Mouse (Mus musculus) megakaryocyte progenitor cell, adult 5-6 weeks (primary cell): ENCODE measurements at regions not wholly inside any gene's neighbourhood (a gene's known extent, or its start where the extent isn't known, plus 50 kb on each side); places are given as distances from the start of the nearest gene placed in this dataset.

Experiments
- ATAC-seq: replicated peaks from 2 replicates; pipeline ENCODE4 v1.8.0; 2016; ENCODE audit warnings: mild to moderate bottlenecking, moderate TSS enrichment, inconsistent platforms; ENCODE audit not compliant: poor library complexity

DNA sequence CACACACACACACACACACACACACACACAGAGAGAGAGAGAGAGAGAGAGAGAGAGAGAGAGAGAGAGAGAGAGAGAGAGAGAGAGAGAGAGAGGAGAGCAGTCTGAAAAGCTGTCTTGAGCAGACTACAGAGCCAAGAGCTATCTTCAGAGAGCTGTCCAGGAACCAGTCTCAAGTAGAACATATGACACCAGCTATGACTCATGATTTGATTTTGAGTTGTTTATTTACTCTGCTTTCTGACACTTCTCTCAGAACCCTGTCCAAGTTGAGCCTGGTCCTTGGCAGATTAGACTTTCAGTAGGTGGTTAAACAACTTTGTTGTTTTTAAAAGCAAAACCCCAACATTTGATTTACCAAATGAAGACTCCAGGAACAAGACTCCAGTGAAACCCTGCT, 420.8 kb upstream of the Lcorl start:
- ATAC-seq: no peak

DNA sequence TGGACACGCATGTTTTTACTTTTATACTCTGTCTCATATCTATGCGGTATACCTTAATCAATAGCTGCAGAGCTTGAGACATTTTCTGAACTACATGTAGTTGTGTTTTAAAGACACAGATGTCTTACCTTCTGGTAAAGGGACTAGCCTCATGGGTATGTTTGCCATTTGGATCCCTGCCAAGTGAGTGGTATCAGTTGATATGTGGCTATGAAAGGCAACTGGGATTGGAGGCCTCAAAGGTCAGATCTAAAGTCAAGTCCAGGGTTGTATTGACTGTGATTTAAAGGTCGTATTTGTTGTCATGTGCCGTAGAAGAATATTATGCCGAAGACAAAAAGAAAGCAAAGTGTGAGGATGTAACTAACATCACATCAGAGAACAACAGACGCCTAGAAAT, 399.3 kb upstream of the Lcorl start:
- ATAC-seq: no peak

DNA sequence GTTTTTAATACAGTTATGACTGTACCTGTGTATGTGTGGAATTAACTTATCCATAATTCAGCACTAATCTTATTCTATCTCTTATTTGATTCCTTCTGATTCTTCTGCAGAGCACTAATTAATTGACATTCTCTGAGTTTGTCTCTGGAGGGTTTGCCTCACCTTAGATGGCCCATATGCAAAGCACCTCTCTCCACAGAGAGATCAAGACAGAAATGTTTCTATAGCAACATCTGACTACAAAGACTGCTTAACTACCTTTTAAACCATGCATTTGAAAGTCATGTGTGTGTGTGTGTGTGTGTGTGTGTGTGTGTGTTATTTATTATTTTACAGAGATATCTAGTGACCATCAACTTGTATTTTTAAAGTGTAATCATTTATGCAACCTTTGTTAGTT, 396.5 kb upstream of the Lcorl start:
- ATAC-seq: no peak

DNA sequence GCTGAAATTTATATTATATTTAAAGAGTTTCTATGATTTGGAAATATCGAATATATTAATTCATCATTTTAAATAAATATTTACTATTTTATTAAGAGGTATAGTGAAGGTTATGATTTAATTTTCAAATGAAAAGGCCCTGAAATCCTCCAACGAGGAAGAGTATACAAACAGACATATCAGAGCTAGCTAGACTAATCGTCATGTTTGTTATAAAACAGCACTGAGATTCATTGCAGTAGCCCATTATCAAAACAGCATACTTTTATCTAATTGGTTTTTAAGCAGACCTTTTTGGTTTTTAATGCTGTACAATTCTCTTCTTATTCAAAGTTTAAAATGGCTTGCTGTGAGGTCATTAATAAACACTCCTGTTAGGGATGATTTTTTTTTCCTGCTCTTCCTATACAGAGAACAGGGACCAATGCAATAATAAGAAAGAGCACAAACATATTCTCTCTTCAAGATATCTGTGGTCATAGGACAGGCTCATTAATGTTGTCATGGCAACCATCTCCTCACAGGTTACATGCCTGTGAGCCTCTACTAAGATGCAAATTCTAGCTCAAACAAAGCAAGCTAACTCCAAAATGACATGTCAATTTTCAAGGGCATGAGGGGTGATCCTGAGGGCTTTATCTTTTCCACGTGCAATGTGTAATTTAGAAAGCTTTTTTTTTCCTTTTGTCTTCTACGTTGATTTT, 378.1 kb upstream of the Lcorl start:
- ATAC-seq: no peak

DNA sequence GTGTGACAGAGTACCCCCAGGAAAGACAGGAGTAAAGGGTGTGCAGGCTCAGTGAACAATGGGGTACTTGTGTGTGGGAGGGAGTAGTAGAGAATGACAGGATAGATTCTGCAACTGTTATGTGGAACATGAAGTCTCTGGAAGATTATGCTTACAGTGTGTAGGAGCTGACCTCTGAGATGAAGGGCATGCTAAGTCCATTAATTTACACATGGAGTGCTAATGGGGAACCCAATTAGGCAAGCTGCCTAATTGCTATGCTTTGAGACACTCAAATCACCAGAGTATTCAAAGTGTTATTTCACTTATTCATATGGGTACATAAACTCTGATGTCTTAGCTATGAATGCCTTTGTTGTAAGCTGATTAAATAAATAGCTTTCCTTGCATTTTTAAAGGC, 375.4 kb upstream of the Lcorl start:
- ATAC-seq: no peak

DNA sequence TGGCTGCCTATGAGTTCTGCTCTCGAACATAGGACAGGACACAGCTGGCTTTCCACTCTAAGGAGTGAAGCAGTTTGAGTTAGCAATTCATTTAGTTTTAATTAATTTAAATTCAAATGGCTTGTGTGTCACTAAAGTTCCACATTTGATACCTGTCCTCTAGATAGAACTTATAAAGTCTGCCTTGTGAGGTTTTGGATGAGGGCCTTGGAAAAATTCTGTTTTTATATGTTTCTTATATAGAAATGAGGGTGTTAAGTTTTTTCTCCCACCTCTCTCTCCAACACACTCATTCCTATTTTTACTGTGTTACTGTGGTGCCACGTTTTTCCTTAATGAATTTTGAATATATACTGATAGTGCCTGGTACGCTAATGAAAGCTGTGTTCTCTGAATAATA, 371.3 kb upstream of the Lcorl start:
- no peak for ATAC-seq

DNA sequence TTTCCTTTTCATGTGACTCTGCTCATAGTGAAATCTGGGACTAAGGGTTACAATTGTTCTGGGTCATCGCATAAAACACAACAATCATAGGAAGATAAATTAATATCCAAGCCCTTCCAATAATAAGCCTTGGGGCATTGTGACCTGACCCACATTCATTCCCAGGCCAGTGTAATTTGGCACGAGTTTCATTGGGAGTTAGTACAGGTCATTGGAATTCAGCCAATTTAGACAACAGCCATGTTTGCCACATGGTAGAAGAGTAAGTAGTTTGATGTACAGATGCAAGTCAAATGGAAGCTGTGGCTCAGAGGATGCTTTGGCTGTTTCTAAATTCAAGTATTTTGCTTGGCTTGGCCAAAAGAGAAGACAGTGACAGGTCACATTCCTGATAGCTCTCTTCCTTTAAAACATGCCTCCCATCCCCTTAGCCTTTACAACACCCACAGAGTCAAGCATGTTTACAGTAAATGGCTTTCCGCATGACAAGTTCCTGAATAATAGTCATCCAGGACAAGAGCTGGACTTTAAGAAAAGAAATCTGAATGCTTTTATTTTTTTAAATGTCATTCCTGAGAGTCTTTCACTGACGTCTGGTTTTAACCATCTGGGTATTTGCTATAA, 355.5 kb upstream of the Lcorl start:
- ATAC-seq: no peak

DNA sequence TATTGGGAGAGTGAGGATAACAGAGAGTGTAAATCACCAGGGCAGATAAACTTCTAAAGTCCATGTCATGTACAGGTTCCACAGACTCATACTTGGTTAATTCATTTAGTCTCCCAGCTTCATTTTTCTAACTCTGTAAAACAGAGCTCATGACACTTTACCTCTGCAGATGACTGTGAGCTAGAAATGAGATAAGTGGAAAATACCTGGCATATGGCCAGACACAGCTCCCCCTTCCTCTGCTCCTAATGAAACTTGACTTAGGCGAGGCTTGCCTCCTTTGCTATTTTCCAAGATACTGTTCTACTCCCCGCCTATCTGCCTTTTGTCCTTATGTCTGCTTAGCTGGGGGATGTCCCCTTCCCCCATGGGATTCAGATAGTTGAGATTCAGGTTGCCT, 351.7 kb upstream of the Lcorl start:
- no peak for ATAC-seq

DNA sequence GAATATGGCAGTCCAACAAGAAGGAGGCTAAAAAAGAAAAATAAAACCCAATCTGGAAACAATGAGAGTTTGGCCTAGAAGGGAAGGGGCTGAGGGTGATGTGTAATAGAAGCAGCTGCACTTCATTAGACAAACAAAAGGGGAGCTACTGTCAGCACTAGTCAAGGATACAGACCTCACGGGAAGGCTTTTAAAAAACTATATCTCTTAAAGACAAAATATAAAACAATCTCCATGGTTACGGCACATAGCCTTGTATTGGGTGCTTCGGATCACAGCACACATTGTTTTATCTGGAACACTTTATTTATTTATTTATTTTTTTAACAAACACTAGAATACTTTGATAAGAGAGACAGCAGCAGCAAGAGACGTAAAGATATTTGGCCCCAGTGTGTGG, 346.3 kb upstream of the Lcorl start:
- no peak for ATAC-seq

DNA sequence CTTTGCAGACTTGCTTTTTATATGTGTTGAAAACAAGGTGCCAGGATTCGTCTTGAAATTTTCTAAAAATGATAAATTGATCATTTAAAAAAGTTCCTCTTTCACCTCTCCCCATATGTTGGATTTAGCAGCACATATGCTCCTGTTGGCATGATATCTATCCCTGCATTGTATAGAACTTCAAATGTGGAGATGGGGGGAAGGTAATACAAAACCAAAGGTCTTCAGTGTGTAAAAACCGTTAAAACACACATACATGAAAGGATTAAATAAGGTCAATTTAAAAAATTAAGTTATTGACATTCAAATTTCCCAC, 345.0 kb upstream of the Lcorl start:
- no peak for ATAC-seq

DNA sequence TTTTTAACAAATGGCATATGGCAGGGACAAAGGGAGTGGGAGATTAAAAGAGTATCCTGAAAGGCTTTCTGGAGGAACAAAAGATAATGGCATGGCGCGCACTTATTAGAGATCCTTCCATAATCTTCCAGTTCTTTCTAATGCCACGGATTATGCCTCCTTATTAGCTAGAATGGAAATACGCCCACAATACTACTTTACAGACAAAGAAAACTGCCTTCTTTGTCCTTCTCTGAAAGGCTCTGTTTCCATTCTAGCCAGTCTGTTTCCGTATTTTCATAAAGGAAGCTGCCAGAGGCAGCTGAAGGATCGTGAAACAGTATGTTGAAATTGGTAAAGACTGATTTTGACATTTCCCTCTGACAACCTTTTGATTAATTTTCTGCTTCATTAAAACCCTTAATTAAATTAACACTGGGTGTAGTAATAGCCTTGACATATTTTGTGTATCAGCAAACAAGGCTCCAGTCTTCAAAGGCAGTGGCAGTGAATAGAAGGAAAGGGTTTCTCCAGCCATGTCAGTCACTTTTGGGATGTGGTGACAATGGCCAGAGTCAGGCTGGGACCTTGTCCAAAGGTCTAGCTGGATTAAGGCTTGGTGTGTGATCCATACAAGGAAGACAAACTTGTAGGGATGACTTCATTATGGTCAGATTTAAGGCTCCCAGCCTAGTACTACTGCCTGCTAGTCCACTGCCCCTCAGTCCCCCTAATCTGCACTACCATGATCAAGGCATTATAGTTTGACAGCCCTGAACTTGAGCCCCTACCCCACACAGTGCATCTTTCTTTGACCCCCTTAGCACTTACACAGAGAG, 344.4 kb upstream of the Lcorl start:
- no peak for ATAC-seq

DNA sequence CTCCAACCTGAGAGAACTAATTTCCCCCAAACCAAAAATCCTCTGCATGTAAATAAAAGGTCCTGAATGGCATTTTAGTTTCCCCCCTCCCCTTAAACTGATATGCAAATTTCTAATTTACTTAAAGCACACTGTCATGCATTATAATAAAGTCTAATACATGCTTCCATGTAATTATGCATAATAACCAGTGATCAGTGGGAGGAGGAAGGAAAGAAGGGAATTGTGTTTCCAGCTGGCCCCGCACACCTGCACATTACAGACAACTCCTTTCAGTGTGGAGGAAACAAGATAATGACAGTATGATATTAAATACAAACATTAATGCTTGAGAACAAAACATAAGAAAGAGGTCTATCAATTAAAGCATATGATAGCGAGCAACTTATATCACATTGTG, 329.5 kb upstream of the Lcorl start:
- ATAC-seq: no peak

DNA sequence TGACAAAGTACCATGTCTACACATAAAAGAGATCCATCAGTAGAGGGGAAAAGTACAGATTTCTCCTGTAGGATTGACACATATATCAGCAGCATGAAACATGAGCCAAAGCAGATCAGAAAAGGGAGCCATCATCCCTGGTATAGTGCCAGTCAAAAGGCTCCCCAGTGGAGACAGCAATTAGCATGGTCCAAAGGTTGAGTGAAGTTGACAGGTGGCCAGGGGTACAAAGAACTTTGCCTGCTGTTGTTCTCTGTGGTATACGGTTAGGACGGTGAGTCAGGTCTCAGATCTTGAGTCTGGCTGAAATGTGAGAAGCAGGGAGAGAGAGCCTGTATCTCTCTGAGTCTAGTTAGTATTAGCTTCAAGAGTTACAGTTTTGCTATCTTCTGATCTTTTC, 324.7 kb upstream of the Lcorl start:
- no peak for ATAC-seq

DNA sequence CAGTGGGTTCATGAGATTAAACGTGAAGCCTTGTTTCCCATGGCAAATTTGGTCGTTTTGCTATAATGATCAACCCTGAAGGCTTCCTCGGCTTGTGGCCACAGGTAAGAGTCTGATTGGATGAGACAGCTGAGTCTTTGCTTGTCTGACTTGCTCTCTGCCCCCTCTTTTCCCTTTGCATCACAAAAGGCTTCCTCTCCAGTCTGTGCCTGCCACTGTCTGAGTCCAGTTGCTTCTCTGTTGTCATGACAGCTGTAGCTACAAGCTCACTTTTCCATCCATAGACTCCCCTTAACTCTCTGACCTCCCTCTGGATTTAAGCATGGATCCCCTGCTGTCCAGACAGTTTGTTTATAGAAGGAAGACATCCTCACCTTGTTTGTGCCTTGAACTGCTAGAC, 314.9 kb upstream of the Lcorl start:
- ATAC-seq: no peak

DNA sequence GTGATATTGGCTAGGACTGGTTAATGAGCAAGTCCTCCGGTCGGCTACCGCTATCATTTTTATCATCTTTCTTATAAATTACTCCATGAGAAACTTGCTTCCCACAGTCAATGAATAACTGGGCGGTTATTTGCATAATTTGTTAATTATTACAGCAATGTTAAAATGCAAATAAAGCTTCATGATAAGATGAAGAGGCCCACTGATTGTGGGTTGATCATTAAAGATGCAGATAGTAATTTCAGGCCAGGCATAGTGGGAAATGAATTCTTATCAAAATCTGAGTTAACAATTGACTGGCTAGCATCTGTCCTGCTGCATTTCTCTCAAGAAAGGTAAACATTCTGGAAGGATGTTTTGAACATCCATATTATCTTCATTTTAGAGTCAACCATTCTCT, 303.4 kb upstream of the Lcorl start:
- no peak for ATAC-seq

DNA sequence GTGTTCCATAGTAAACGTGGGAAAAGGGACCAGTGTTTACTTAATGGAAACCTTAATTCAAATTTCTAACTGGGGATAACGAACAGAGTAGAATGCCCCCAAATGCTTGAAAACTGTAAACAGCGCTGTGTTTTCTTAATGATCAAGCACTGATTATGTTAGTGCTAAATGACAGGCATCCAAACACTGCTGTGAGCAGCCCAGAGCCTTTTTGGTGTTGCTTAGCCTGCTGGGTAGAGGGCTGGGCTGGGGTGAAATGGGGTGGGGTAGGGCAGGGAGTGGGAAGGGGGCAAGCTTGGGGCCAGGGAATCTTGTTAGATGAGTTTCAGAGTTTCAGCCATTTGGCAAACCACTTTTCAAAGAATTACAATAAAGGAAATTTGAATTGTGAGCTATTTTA, 294.6 kb upstream of the Lcorl start:
- no peak for ATAC-seq

DNA sequence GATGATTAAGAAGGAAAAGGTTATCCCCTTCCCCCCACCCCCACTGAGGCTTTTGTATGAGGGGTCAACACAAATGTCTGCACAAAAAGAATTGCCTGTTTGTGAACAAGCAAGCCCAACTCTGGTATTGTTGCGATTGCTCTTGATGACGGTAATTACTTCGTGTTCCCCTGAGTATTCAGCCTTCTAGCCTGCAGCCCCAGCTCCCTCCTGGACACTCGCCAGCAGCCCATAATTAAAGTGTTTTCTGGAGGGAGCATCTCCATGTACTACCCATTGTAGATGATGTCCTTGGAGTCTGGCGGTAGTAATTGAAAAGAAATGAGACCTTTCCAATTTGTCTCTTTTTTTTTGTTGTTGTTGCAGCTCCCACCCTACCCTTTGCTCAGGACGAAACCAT, 293.4 kb upstream of the Lcorl start:
- no peak for ATAC-seq

DNA sequence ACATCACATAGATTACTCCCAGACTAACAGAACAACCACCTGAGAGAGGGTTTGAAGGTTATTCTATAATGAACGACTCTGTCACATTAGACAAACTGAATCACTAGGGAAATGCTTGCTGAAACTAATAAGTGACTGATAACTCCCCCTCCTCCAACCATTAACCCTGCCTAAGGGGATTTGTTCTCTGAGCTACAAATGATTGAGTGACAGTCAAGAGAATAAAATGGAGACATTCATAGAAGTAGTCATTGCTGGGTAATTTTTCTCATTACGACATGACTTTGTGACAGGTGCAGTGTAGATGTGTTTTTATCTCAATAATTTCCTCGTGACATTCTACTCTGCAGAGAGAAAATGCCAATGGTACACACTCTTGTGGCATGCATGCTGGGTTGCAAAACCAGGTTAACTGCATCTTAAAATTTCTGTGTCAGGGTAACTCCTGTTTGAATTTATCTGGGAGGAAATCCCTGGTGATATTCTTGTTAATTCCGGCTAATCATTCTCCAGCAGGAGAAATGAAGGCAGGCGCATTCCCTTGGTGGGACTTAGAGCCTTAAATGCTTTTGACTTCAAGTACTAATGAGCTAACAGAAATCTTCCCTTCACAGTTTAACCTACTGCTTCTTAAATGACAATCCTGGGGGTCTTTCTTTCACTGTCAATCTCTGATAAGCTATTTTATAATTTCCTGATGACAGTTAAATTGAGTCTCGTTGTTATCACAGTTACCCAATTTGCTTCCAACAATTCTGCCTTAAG, 292.6 kb upstream of the Lcorl start:
- no peak for ATAC-seq

DNA sequence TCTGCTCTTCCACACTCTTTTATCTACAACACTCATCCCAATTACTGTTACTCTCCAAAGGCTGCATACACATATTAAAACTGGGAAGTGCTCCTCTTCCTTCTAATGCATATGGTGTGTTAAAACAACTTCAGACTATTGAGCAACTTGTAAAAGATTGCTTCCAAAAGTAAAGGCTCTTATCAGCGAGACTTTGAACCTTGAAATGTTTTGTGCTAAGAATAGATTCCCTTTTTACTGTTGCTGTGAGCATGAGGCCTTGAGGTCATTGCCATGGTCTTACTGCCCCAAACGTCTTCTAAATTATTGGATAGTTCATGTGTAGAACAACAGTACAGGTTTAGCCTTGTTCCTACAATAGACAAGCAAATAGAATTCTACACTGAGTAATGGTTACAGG, 281.6 kb upstream of the Lcorl start:
- ATAC-seq: no peak

DNA sequence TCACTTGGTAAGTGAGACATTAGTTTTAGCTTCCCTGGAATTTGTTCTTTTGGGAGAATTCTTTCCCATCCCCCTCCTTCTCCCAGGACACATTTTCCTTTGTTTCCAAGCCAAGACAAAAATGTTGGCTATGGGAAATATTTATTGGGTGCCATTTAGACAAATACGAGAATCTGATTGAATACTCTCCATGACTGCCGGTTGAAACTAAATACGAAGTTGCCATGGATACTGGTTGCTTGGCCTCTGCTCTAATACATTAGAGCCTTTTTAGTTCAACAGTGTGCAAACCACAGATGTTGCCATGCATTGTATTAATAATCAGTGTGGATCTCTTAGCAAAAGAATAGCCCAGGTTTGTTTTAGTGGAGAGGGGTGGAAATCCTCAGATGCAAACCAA, 280.3 kb upstream of the Lcorl start:
- ATAC-seq: no peak

DNA sequence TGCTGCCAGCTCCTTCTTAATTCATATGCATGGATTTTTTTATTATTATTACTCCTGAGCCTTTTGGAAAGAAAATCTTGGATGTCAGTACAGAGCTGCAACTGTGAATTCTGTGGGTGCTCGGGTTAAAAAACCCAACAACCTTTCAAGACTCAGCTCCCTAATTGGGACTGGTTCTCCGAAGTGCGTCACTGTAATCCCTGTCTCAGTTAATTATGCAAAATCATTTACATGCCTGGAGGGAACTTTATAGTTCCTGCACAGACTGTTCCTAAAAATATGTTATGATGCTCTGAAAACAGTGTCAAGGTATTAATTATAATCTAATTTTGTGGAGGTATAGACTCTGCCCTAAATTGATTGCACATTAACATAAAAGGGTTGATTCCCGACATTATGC, 250.6 kb upstream of the Lcorl start:
- ATAC-seq: no peak

DNA sequence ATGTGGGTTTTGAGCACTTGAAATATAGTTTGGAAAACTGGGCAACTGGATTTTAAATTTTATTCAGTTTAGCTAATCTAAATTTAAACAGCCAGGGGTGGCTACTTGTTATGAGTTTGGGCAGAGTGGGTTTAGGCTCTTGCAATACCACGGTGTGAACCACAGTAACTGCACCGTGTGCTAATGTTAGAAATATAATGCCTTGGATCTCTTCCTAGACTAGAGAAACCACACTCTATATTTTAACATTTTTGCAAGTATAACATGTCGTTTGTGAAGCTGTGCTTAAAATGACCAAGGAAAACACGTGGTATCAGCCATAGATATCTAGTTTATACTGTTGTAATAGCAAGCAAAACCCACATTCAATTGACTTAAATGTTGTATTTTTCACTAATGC, 245.9 kb upstream of the Lcorl start:
- ATAC-seq: no peak
